Mouse (Mus musculus): ENCODE results near the gene Hid1. TPM values are rescaled to one million over a fixed set of nuclear protein-coding genes. Genes with fewer than 3 reads are reported as not detected.

The Hid1 gene
- polyA plus RNA-seq, 1 experiment = 61.7 TPM

GRCm38 (mm10) chr11:115334531-115334930 lies 33.0 kb downstream of the Hid1 start, which contains the start of gene Otop3:
Gene Otop3 (plus strand): TSS chr11:115334731.
- DNase-seq (ENCODE audit: low read depth) = peak; percentile 26
- TF ChIP-seq POLR2A (IDR thresholded peaks at IDR 0.05; ENCODE audit: borderline replicate concordance, extremely low read depth, insufficient read depth, insufficient read length, poor library complexity, severe bottlenecking) (no peak), CTCF (IDR thresholded peaks at IDR 0.05; ENCODE audit: borderline replicate concordance, extremely low read depth, insufficient read depth, insufficient read length) (no peak)

- DNase-seq (ENCODE audit: low read depth) = no peak
- no peak for TF ChIP-seq POLR2A (IDR thresholded peaks at IDR 0.05; ENCODE audit: borderline replicate concordance, extremely low read depth, insufficient read depth, insufficient read length, poor library complexity, severe bottlenecking)
- TF ChIP-seq CTCF (IDR thresholded peaks at IDR 0.05; ENCODE audit: borderline replicate concordance, extremely low read depth, insufficient read depth, insufficient read length) = peak; percentile 19; the same call in 1 of the 2 replicates
These were observed 38.2 kb downstream of the Hid1 start for GRCm38 (mm10) chr11:115329339-115329738.

- no peak for DNase-seq (ENCODE audit: low read depth)
- no peak for TF ChIP-seq CTCF (IDR thresholded peaks at IDR 0.05; ENCODE audit: borderline replicate concordance, extremely low read depth, insufficient read depth, insufficient read length)
- no peak for TF ChIP-seq POLR2A (IDR thresholded peaks at IDR 0.05; ENCODE audit: borderline replicate concordance, extremely low read depth, insufficient read depth, insufficient read length, poor library complexity, severe bottlenecking)
These were observed 40.8 kb downstream of the Hid1 start for GRCm38 (mm10) chr11:115326730-115327129.

GRCm38 (mm10) chr11:115323354-115323753 lies 44.2 kb downstream of the Hid1 start:
- no peak for TF ChIP-seq POLR2A (IDR thresholded peaks at IDR 0.05; ENCODE audit: borderline replicate concordance, extremely low read depth, insufficient read depth, insufficient read length, poor library complexity, severe bottlenecking)
- TF ChIP-seq CTCF (IDR thresholded peaks at IDR 0.05; ENCODE audit: borderline replicate concordance, extremely low read depth, insufficient read depth, insufficient read length) = no peak
- peak; percentile 28 for DNase-seq (ENCODE audit: low read depth)

- peak; percentile 79 for DNase-seq (ENCODE audit: low read depth)
- TF ChIP-seq CTCF (IDR thresholded peaks at IDR 0.05; ENCODE audit: borderline replicate concordance, extremely low read depth, insufficient read depth, insufficient read length) (peak; percentile 90), POLR2A (IDR thresholded peaks at IDR 0.05; ENCODE audit: borderline replicate concordance, extremely low read depth, insufficient read depth, insufficient read length, poor library complexity, severe bottlenecking) (no peak)
These were observed 45.5 kb downstream of the Hid1 start, which contains the start of gene Ush1g for GRCm38 (mm10) chr11:115321906-115322693. Gene Ush1g (minus strand): TSS chr11:115322041.

- DNase-seq (ENCODE audit: low read depth) = peak; percentile 18
- TF ChIP-seq POLR2A (IDR thresholded peaks at IDR 0.05; ENCODE audit: borderline replicate concordance, extremely low read depth, insufficient read depth, insufficient read length, poor library complexity, severe bottlenecking) (no peak), CTCF (IDR thresholded peaks at IDR 0.05; ENCODE audit: borderline replicate concordance, extremely low read depth, insufficient read depth, insufficient read length) (no peak)
These were observed 47.7 kb downstream of the Hid1 start for GRCm38 (mm10) chr11:115319704-115320383.

GRCm38 (mm10) chr11:115318245-115319027 lies 49.1 kb downstream of the Hid1 start:
- TF ChIP-seq CTCF (IDR thresholded peaks at IDR 0.05; ENCODE audit: borderline replicate concordance, extremely low read depth, insufficient read depth, insufficient read length) = no peak
- TF ChIP-seq POLR2A (IDR thresholded peaks at IDR 0.05; ENCODE audit: borderline replicate concordance, extremely low read depth, insufficient read depth, insufficient read length, poor library complexity, severe bottlenecking) = no peak
- DNase-seq (ENCODE audit: low read depth) = peak; percentile 27

- TF ChIP-seq CTCF (IDR thresholded peaks at IDR 0.05; ENCODE audit: borderline replicate concordance, extremely low read depth, insufficient read depth, insufficient read length) (no peak), POLR2A (IDR thresholded peaks at IDR 0.05; ENCODE audit: borderline replicate concordance, extremely low read depth, insufficient read depth, insufficient read length, poor library complexity, severe bottlenecking) (no peak)
- no peak for DNase-seq (ENCODE audit: low read depth)
These were observed 50.4 kb downstream of the Hid1 start for GRCm38 (mm10) chr11:115317204-115317603.

GRCm38 (mm10) chr11:115314249-115314648 lies 53.3 kb downstream of the Hid1 start:
- no peak for DNase-seq (ENCODE audit: low read depth)
- TF ChIP-seq POLR2A (IDR thresholded peaks at IDR 0.05; ENCODE audit: borderline replicate concordance, extremely low read depth, insufficient read depth, insufficient read length, poor library complexity, severe bottlenecking) = no peak
- TF ChIP-seq CTCF (IDR thresholded peaks at IDR 0.05; ENCODE audit: borderline replicate concordance, extremely low read depth, insufficient read depth, insufficient read length) = no peak

- no peak for DNase-seq (ENCODE audit: low read depth)
- TF ChIP-seq CTCF (IDR thresholded peaks at IDR 0.05; ENCODE audit: borderline replicate concordance, extremely low read depth, insufficient read depth, insufficient read length) (no peak), POLR2A (IDR thresholded peaks at IDR 0.05; ENCODE audit: borderline replicate concordance, extremely low read depth, insufficient read depth, insufficient read length, poor library complexity, severe bottlenecking) (no peak)
These were observed 58.8 kb downstream of the Hid1 start for GRCm38 (mm10) chr11:115308781-115309180.

GRCm38 (mm10) chr11:115306863-115307262 lies 60.7 kb downstream of the Hid1 start, which contains the start of gene Otop2:
Gene Otop2 (plus strand): TSS chr11:115307163.
- TF ChIP-seq POLR2A (IDR thresholded peaks at IDR 0.05; ENCODE audit: borderline replicate concordance, extremely low read depth, insufficient read depth, insufficient read length, poor library complexity, severe bottlenecking) (no peak), CTCF (IDR thresholded peaks at IDR 0.05; ENCODE audit: borderline replicate concordance, extremely low read depth, insufficient read depth, insufficient read length) (no peak)
- DNase-seq (ENCODE audit: low read depth) = no peak
